Comparison of ENCODE assay signal across 8 mouse cellular contexts in genomic region chr2:151494035-151494803, GRCm38 (mm10). TPM values are rescaled to one million over a fixed set of nuclear protein-coding genes. Genes with fewer than 3 reads are reported as not detected.
DNase-seq lines count a peak whose midpoint lies in the region; ATAC-seq lines count a peak whose summit lies in the region.

Gene Nsfl1c, plus strand, starts transcription at chr2:151494182.

- peak within 1 kb of the TSS; percentile 70; the same call in 1 of the 2 replicates for H3K27ac ChIP-seq in hindbrain, embryonic 12.5 days

- peaks cover 13% of the 10 kb centered on the region for H3K4me1 ChIP-seq in hindbrain, embryonic 12.5 days

- H3K27me3 ChIP-seq in hindbrain, embryonic 12.5 days, result no peaks in the 10 kb centered on the region; the same call in 1 of the 2 replicates

- peak within 1 kb of the TSS; percentile 79 for H3K4me2 ChIP-seq in hindbrain, embryonic 12.5 days (replicated peaks)

- ATAC-seq in hindbrain, embryonic 12.5 days (ENCODE audit: low FRiP score), result peak; percentile 99

- peak within 1 kb of the TSS; percentile 92 for H3K9ac ChIP-seq in hindbrain, embryonic 12.5 days

- DNase-seq in NIH3T3 (ENCODE audit: low read depth), result peak; percentile 98
- peak; percentile 98 for DNase-seq in cerebellum, postnatal 10 days
- peak; percentile 91 to 95 for DNase-seq in frontal cortex, postnatal 10 days (ENCODE audit: low spot score in 2 of 2)
- peak; percentile 96 to 97 for DNase-seq in layer of hippocampus, postnatal 14 days (ENCODE audit: low spot score in 2 of 2)
- DNase-seq in lung, postnatal 14 days, result peak; percentile 98
- peak; percentile 92 for DNase-seq in retina, adult 2 months (ENCODE audit: low read depth, low spot score)
- peak; percentile 91 to 94 for DNase-seq in thymus, postnatal 36 days

- peak within 1 kb of the TSS; percentile 98 for H3K4me3 ChIP-seq in hindbrain, embryonic 12.5 days

- WGBS in hindbrain, embryonic 12.5 days, result under 1% methylated on average over 57 of the region's 73 CpGs

- H3K9me3 ChIP-seq in hindbrain, embryonic 12.5 days (replicated peaks), result no peaks in the 10 kb centered on the region

- peaks cover 13% of the 10 kb centered on the region for H3K36me3 ChIP-seq in hindbrain, embryonic 12.5 days

RNA-seq across cellular contexts. Expression of gene Nsfl1c, which starts in this region (rescaled TPM):
- polyA plus RNA-seq in hindbrain, embryonic 12.5 days (2016; fragmentation: Nextera tagmentation; extraction: Ambion mirVana), result 258 and 282 TPM in 2 replicates
- 100 to 1,000 TPM; 134 to 140 TPM for total RNA-seq in layer of hippocampus, postnatal 14 days (2021)

Comparison
In these comparisons a context has a peak if more than half of its experiments do, and no peak if none do; other contexts are left out.
1. Peak in every context shown above with its lines: DNase-seq, ATAC-seq, H3K4me3 ChIP-seq and H3K27ac ChIP-seq.